Comparison of ENCODE assay signal across 13 mouse cellular contexts in genomic region chr4:108347111-108347510, GRCm38 (mm10). TPM values are rescaled to one million over a fixed set of nuclear protein-coding genes. Genes with fewer than 3 reads are reported as not detected.
DNase-seq lines count a peak whose midpoint lies in the region; ATAC-seq and TF ChIP-seq lines count a peak whose summit lies in the region.
"Had no signal": no experiment of that assay in that cellular context is flagged by ENCODE, and none has a peak within 500 bp of the region (broad histone marks: within the 10 kb centered on the region; RNA-seq: fewer than 3 reads in every experiment).

No protein-coding gene starts in this region.

- TF ChIP-seq EP300 in MEL (IDR thresholded peaks at IDR 0.05; ENCODE audit: low read depth in 1 of 2, low read length in 2 of 2): no peak

- no peak overlapping the region for H3K4me3 ChIP-seq in lung, adult 2 months (replicated peaks; ENCODE audit: extremely low read depth, low read depth, low read length)
- no peak overlapping the region for H3K4me3 ChIP-seq in MEL (ENCODE audit: control insufficient read depth in 1 of 2, insufficient read depth in 1 of 2, low read depth in 2 of 2, low read length in 2 of 2)
- H3K4me3 ChIP-seq in intestine, embryonic 15.5 days (replicated peaks): no peak overlapping the region
- no peak overlapping the region for H3K4me3 ChIP-seq in midbrain, embryonic 15.5 days
- H3K4me3 ChIP-seq: midbrain, embryonic 12.5 days had no signal

- no peaks in the 10 kb centered on the region for H3K9me3 ChIP-seq in MEL (replicated peaks; ENCODE audit: insufficient read depth, low read length)
- H3K9me3 ChIP-seq in intestine, embryonic 15.5 days: no peaks in the 10 kb centered on the region
- no peaks in the 10 kb centered on the region for H3K9me3 ChIP-seq in midbrain, embryonic 15.5 days
- H3K9me3 ChIP-seq: midbrain, embryonic 12.5 days had no signal

- no peak overlapping the region for H3K9ac ChIP-seq in MEL (ENCODE audit: control insufficient read depth, low read depth, low read length, poor library complexity, severe bottlenecking)
- no peak overlapping the region for H3K9ac ChIP-seq in intestine, embryonic 15.5 days
- no peak overlapping the region for H3K9ac ChIP-seq in midbrain, embryonic 15.5 days
- H3K9ac ChIP-seq: midbrain, embryonic 12.5 days had no signal

- H3K4me1 ChIP-seq in lung, adult 2 months (ENCODE audit: control insufficient read depth, insufficient read depth, low read length): peaks cover 5% of the 10 kb centered on the region
- H3K4me1 ChIP-seq in MEL (ENCODE audit: control insufficient read depth in 1 of 2, insufficient read depth in 2 of 2, low read length in 2 of 2): peaks cover 0 to 13% of the 10 kb centered on the region in 2 experiments; a peak in 2 of 4 replicates
- H3K4me1 ChIP-seq in intestine, embryonic 15.5 days (replicated peaks): peaks cover 46% of the 10 kb centered on the region
- H3K4me1 ChIP-seq in midbrain, embryonic 15.5 days: peaks cover 12% of the 10 kb centered on the region

- ATAC-seq in intestine, embryonic 15.5 days: peak; percentile 67
- ATAC-seq in midbrain, embryonic 15.5 days (replicated peaks): no peak
- ATAC-seq: Patski had no signal

- no peak overlapping the region for H3K4me2 ChIP-seq in intestine, embryonic 15.5 days (replicated peaks)
- no peak overlapping the region for H3K4me2 ChIP-seq in midbrain, embryonic 15.5 days
- H3K4me2 ChIP-seq: midbrain, embryonic 12.5 days had no signal

- no peak overlapping the region for H3K27ac ChIP-seq in MEL (ENCODE audit: control insufficient read depth, low read depth, low read length)
- H3K27ac ChIP-seq in intestine, embryonic 15.5 days: no peak overlapping the region
- no peak overlapping the region for H3K27ac ChIP-seq in midbrain, embryonic 15.5 days
- H3K27ac ChIP-seq: midbrain, embryonic 12.5 days had no signal

- no peak for TF ChIP-seq CTCF in lung, adult 2 months (IDR thresholded peaks at IDR 0.05; ENCODE audit: insufficient read depth, low read length)
- TF ChIP-seq CTCF in MEL (IDR thresholded peaks at IDR 0.05 in 2 of 3, conservative IDR thresholded peaks at IDR 0.05 in 1 of 3; ENCODE audit: control insufficient read depth in 1 of 3, insufficient read depth in 1 of 3, low read depth in 2 of 3, low read length in 3 of 3, poor library complexity in 1 of 3, severe bottlenecking in 1 of 3): no peak

- DNase-seq in lung, adult 18-20 months: peak; percentile 26 to 59
- DNase-seq in lung, adult 2 months: no peak
- peak; percentile 40 for DNase-seq in MEL (ENCODE audit: low read depth, low spot score)
- peak; percentile 52 for DNase-seq in skeletal muscle tissue, adult 2 months (ENCODE audit: low read depth, low spot score)
- DNase-seq in left cerebral cortex, postnatal 36 days (ENCODE audit: low spot score in 2 of 2): no peak
- DNase-seq in left cerebral cortex, postnatal 14 days (ENCODE audit: low spot score in 2 of 2): no peak
- DNase-seq: gastrocnemius, postnatal 10 days had no signal

- intact Hi-C loops in left cerebral cortex, postnatal 36 days (cut with DNase I): no loop called here
- intact Hi-C loops in left cerebral cortex, postnatal 14 days (cut with DNase I): no loop called here

- 33% methylated on average over 5 of the region's 5 CpGs for WGBS in lung, adult 2 months
- WGBS in intestine, embryonic 15.5 days: 65% methylated on average over 5 of the region's 5 CpGs
- WGBS in midbrain, embryonic 15.5 days: 90% methylated on average over 5 of the region's 5 CpGs

- no peak for TF ChIP-seq RAD21 in MEL (IDR thresholded peaks at IDR 0.05; ENCODE audit: low read depth, low read length)

- no peaks in the 10 kb centered on the region; a peak in 1 of 4 replicates for H3K36me3 ChIP-seq in MEL (ENCODE audit: control insufficient read depth in 1 of 2, insufficient read depth in 2 of 2, low read length in 2 of 2)
- H3K36me3 ChIP-seq in intestine, embryonic 15.5 days: no peaks in the 10 kb centered on the region
- no peaks in the 10 kb centered on the region for H3K36me3 ChIP-seq in midbrain, embryonic 15.5 days (replicated peaks)
- H3K36me3 ChIP-seq: midbrain, embryonic 12.5 days had no signal

- no peaks in the 10 kb centered on the region for H3K27me3 ChIP-seq in MEL (ENCODE audit: control insufficient read depth in 1 of 2, insufficient read depth in 2 of 2, low read length in 2 of 2)
- no peaks in the 10 kb centered on the region for H3K27me3 ChIP-seq in intestine, embryonic 15.5 days (replicated peaks)
- H3K27me3 ChIP-seq in midbrain, embryonic 15.5 days (replicated peaks): no peaks in the 10 kb centered on the region
- H3K27me3 ChIP-seq: midbrain, embryonic 12.5 days; Patski had no signal

- H3K79me2 ChIP-seq in MEL (ENCODE audit: control insufficient read depth, insufficient read depth, low read length, poor library complexity): no peaks in the 10 kb centered on the region

- no peak for TF ChIP-seq POLR2A in lung, adult 2 months (IDR thresholded peaks at IDR 0.05; ENCODE audit: borderline replicate concordance, extremely low read depth, low read depth, low read length)
- no peak for TF ChIP-seq POLR2A in MEL (IDR thresholded peaks at IDR 0.05; ENCODE audit: control insufficient read depth in 1 of 2, insufficient read depth in 1 of 2, low read depth in 1 of 2, low read length in 2 of 2, poor library complexity in 1 of 2)

TF ChIP-seq in MEL, 35 proteins besides CTCF, POLR2A, EP300 and RAD21:
- TF ChIP-seq ZNF384 (IDR thresholded peaks at IDR 0.05; ENCODE audit: low read depth, low read length) (peak; percentile 74), KAT2A (conservative IDR thresholded peaks at IDR 0.05; ENCODE audit: low read depth, low read length) (no peak), MAX (IDR thresholded peaks at IDR 0.05; ENCODE audit: low read length) (no peak), TAL1 (IDR thresholded peaks at IDR 0.05; ENCODE audit: low read length) (no peak), SIN3A (IDR thresholded peaks at IDR 0.05; ENCODE audit: low read length) (no peak), ETS1 (IDR thresholded peaks at IDR 0.05; ENCODE audit: low read depth, low read length) (peak; percentile 53)

RNA-seq across cellular contexts. Expression of gene Coa7, which starts 19.2 kb away (rescaled TPM):
- 3.2 and 5.2 TPM in 2 replicates for polyA plus RNA-seq in lung, adult 2 months (2012; rRNA removed)
- 19.8 and 23.5 TPM in 2 replicates for total RNA-seq in MEL (2012; rRNA removed)
- polyA plus RNA-seq in MEL (2012; ENCODE audit: insufficient read depth in 1 of 2, insufficient read length in 2 of 2, low read depth in 1 of 2, low replicate concordance in 2 of 2, missing spikeins in 1 of 2): 10 to 100 TPM; 30.5 to 39.1 TPM
- polyA plus RNA-seq in intestine, embryonic 15.5 days (2015; fragmentation: Nextera tagmentation; extraction: Ambion mirVana): 65.2 and 65.3 TPM in 2 replicates
- 10 to 100 TPM; 25.7 to 28.9 TPM for total RNA-seq in left cerebral cortex, postnatal 36 days (2021)
- polyA plus RNA-seq in midbrain, embryonic 15.5 days (2015; fragmentation: Nextera tagmentation; extraction: Ambion mirVana): 51.1 and 51.4 TPM in 2 replicates
- total RNA-seq in left cerebral cortex, postnatal 14 days (2021): 10 to 100 TPM; 30.9 to 36.5 TPM

RNA-seq across cellular contexts. Expression of gene Shisal2a, which starts 36.0 kb away (rescaled TPM):
- polyA plus RNA-seq in lung, adult 2 months (2012; rRNA removed): 0.95 and 2.8 TPM in 2 replicates
- total RNA-seq in MEL (2012; rRNA removed): not detected in 2 replicates
- not detected for polyA plus RNA-seq in MEL (2012; ENCODE audit: insufficient read depth in 1 of 2, insufficient read length in 2 of 2, low read depth in 1 of 2, low replicate concordance in 2 of 2, missing spikeins in 1 of 2)
- polyA plus RNA-seq in intestine, embryonic 15.5 days (2015; fragmentation: Nextera tagmentation; extraction: Ambion mirVana): 1.3 and 1.6 TPM in 2 replicates
- not detected for total RNA-seq in left cerebral cortex, postnatal 36 days (2021)
- 6.4 TPM in 2 replicates for polyA plus RNA-seq in midbrain, embryonic 15.5 days (2015; fragmentation: Nextera tagmentation; extraction: Ambion mirVana)
- total RNA-seq in left cerebral cortex, postnatal 14 days (2021): not detected
- total RNA-seq: gastrocnemius, postnatal 10 days; layer of hippocampus, postnatal 10 days had no signal
- polyA plus RNA-seq: Patski; testis, adult 2 months had no signal

RNA-seq across cellular contexts. Expression of gene Zyg11b, which starts 46.2 kb away (rescaled TPM):
- polyA plus RNA-seq in lung, adult 2 months (2012; rRNA removed): 6.2 and 8.7 TPM in 2 replicates
- 7.7 and 8.4 TPM in 2 replicates for total RNA-seq in MEL (2012; rRNA removed)
- 1 to 10 TPM in 1 of 2 experiments, not detected in 1; 9.2 TPM for polyA plus RNA-seq in MEL (2012; ENCODE audit: insufficient read depth in 1 of 2, insufficient read length in 2 of 2, low read depth in 1 of 2, low replicate concordance in 2 of 2, missing spikeins in 1 of 2)
- 8.3 and 8.6 TPM in 2 replicates for polyA plus RNA-seq in intestine, embryonic 15.5 days (2015; fragmentation: Nextera tagmentation; extraction: Ambion mirVana)
- total RNA-seq in left cerebral cortex, postnatal 36 days (2021): 100 to 1,000 TPM; 101 to 103 TPM
- 33.9 and 37.3 TPM in 2 replicates for polyA plus RNA-seq in midbrain, embryonic 15.5 days (2015; fragmentation: Nextera tagmentation; extraction: Ambion mirVana)
- total RNA-seq in left cerebral cortex, postnatal 14 days (2021): 100 to 1,000 TPM; 132 to 137 TPM

RNA-seq across cellular contexts. Expression of gene Gpx7, which starts 59.6 kb away (rescaled TPM):
- 26.3 and 26.5 TPM in 2 replicates for polyA plus RNA-seq in lung, adult 2 months (2012; rRNA removed)
- not detected in 2 replicates for total RNA-seq in MEL (2012; rRNA removed)
- polyA plus RNA-seq in MEL (2012; ENCODE audit: insufficient read depth in 1 of 2, insufficient read length in 2 of 2, low read depth in 1 of 2, low replicate concordance in 2 of 2, missing spikeins in 1 of 2): not detected
- polyA plus RNA-seq in intestine, embryonic 15.5 days (2015; fragmentation: Nextera tagmentation; extraction: Ambion mirVana): 37.5 and 42.6 TPM in 2 replicates
- 1 to 10 TPM; 4.6 to 6.8 TPM for total RNA-seq in left cerebral cortex, postnatal 36 days (2021)
- polyA plus RNA-seq in midbrain, embryonic 15.5 days (2015; fragmentation: Nextera tagmentation; extraction: Ambion mirVana): 25.1 and 29.1 TPM in 2 replicates
- 10 to 100 TPM in 1 of 2 experiments, 1 to 10 TPM in 1; 9.4 to 10.1 TPM for total RNA-seq in left cerebral cortex, postnatal 14 days (2021)
- polyA plus RNA-seq: Patski had no signal

Comparison
In these comparisons a context has a peak if more than half of its experiments do, and no peak if none do; other contexts are left out.
1. DNase-seq: peak in lung, adult 18-20 months (2 of 2), MEL (single experiment) and skeletal muscle tissue, adult 2 months (single experiment); none in lung, adult 2 months (single experiment), left cerebral cortex, postnatal 36 days (0 of 2) and left cerebral cortex, postnatal 14 days (0 of 2).